Mouse (Mus musculus) cerebellum, adult 2 months (tissue): ENCODE data around the gene Ppp6r3.

Experiments used
- CTCF ChIP-seq: fragments of 200-500 bp; IDR thresholded peaks from 2 replicates; pipeline ENCODE4 v1.5.1; 2011; ENCODE audit warnings: low read depth, mild to moderate bottlenecking, control low read depth, low read length, moderate library complexity, borderline replicate concordance; ENCODE audit not compliant: insufficient read depth
- POLR2A ChIP-seq: fragments of 200-500 bp; IDR thresholded peaks from 2 replicates; pipeline ENCODE4 v1.6.1; 2011; ENCODE audit warnings: low read length, control low read depth, borderline replicate concordance; ENCODE audit not compliant: insufficient read depth

- no peak for TF ChIP-seq CTCF
- TF ChIP-seq POLR2A: no peak
These were observed 115.6 kb downstream of the Ppp6r3 start for GRCm38 (mm10) chr19:3459986-3460385.
